Mouse (Mus musculus): ENCODE measurements around the gene Barx1. TPM values are rescaled to one million over a fixed set of nuclear protein-coding genes. Genes with fewer than 3 reads are reported as not detected.

The Barx1 gene
- total and polyA plus RNA-seq, 3 experiments, result not detected

GRCm38 (mm10) chr13:48691991-48692390, 29.2 kb downstream of the Barx1 start:
- DNase-seq (ENCODE audit: low read depth, low spot score), result no peak
- Histone ChIP-seq H3K79me2 (ENCODE audit: control insufficient read depth, insufficient read depth, low read length, poor library complexity) (no peaks in the 10 kb centered on the region), H3K4me3 (ENCODE audit: control insufficient read depth in 1 of 2, insufficient read depth in 1 of 2, low read depth in 2 of 2, low read length in 2 of 2) (no peak overlapping the region), H3K9ac (ENCODE audit: control insufficient read depth, low read depth, low read length, poor library complexity, severe bottlenecking) (no peak overlapping the region), H3K27me3 (ENCODE audit: control insufficient read depth in 1 of 2, insufficient read depth in 2 of 2, low read length in 2 of 2) (no peaks in the 10 kb centered on the region; a peak in 1 of 4 replicates), H3K9me3 (replicated peaks; ENCODE audit: insufficient read depth, low read length) (no peaks in the 10 kb centered on the region), H3K4me1 (ENCODE audit: control insufficient read depth in 1 of 2, insufficient read depth in 2 of 2, low read length in 2 of 2) (no peaks in the 10 kb centered on the region), H3K27ac (ENCODE audit: control insufficient read depth, low read depth, low read length) (no peak overlapping the region), H3K36me3 (ENCODE audit: control insufficient read depth in 1 of 2, insufficient read depth in 2 of 2, low read length in 2 of 2) (no peaks in the 10 kb centered on the region)
- TF ChIP-seq ZNF384 (IDR thresholded peaks at IDR 0.05; ENCODE audit: low read depth, low read length), result no peak

DNA sequence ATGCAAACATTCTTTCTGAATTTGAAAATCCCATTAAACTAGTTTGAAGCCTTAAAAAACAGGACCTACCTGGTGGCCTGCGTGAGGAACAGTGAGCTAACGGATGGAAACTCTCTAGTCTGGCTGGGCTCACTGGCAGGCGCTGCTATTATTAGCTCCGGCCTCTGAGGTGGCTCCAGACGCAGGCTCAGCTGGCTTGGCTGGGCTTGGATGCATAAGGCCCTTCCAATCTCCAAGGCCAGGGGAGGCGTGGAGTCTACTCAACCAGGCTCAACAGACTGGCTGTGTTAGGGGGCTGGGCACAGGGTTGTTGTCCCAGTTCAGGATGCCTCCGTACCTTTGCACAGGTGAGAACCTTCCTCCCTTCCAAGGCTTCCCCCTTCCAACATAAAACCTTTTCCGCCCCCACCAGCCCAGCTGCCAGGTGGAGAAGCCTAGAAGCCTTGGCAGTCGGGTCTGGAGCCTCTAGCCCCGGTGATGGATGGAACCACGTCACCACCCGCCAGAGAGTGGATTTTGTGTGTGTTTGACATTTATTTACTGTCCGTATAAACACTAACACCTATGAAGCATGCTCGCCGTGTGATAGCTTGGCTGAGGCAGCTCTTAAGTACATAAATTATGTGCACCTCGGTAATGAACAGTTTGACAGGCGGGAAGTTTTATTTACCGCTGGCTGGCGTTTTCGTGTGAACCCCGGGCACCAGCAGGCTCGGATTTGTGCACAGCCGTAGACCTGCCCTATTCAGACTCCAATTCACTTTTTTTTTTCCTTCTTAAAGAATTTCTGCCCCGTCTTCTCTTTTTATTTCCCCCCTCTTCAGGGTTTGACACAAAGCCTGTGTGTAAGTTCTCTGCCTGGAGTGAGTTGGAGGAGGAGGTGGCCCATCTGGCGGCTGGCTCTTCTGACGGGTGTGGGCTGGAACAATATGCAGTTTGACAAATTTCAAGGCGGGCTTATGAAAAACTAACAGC, 31.6 kb downstream of the Barx1 start:
- Histone ChIP-seq H3K36me3 (ENCODE audit: control insufficient read depth in 1 of 2, insufficient read depth in 2 of 2, low read length in 2 of 2) (no peaks in the 10 kb centered on the region), H3K9me3 (replicated peaks; ENCODE audit: insufficient read depth, low read length) (no peaks in the 10 kb centered on the region), H3K27ac (ENCODE audit: control insufficient read depth, low read depth, low read length) (no peak overlapping the region), H3K27me3 (ENCODE audit: control insufficient read depth in 1 of 2, insufficient read depth in 2 of 2, low read length in 2 of 2) (no peaks in the 10 kb centered on the region; a peak in 1 of 4 replicates), H3K4me3 (ENCODE audit: control insufficient read depth in 1 of 2, insufficient read depth in 1 of 2, low read depth in 2 of 2, low read length in 2 of 2) (no peak overlapping the region), H3K79me2 (ENCODE audit: control insufficient read depth, insufficient read depth, low read length, poor library complexity) (no peaks in the 10 kb centered on the region), H3K9ac (ENCODE audit: control insufficient read depth, low read depth, low read length, poor library complexity, severe bottlenecking) (no peak overlapping the region), H3K4me1 (ENCODE audit: control insufficient read depth in 1 of 2, insufficient read depth in 2 of 2, low read length in 2 of 2) (no peaks in the 10 kb centered on the region)
- no peak for DNase-seq (ENCODE audit: low read depth, low spot score)
- TF ChIP-seq POLR2AphosphoS5 (IDR thresholded peaks at IDR 0.05; ENCODE audit: borderline replicate concordance, low read depth, low read length) (no peak), MEF2A (IDR thresholded peaks at IDR 0.05; ENCODE audit: extremely low read depth, insufficient replicate concordance, low read depth, low read length, poor library complexity, severe bottlenecking) (no peak), MAX (IDR thresholded peaks at IDR 0.05; ENCODE audit: low read length) (no peak), NRF1 (IDR thresholded peaks at IDR 0.05; ENCODE audit: insufficient read depth, low read depth, low read length, poor library complexity, severe bottlenecking) (no peak), CTCF (IDR thresholded peaks at IDR 0.05 in 2 of 3, conservative IDR thresholded peaks at IDR 0.05 in 1 of 3; ENCODE audit: control insufficient read depth in 1 of 3, insufficient read depth in 1 of 3, low read depth in 2 of 3, low read length in 3 of 3, poor library complexity in 1 of 3, severe bottlenecking in 1 of 3) (no peak), NELFE (IDR thresholded peaks at IDR 0.05; ENCODE audit: low read depth, low read length) (no peak), RAD21 (IDR thresholded peaks at IDR 0.05; ENCODE audit: low read depth, low read length) (no peak), JUND (IDR thresholded peaks at IDR 0.05; ENCODE audit: low read depth, low read length) (no peak), CHD2 (IDR thresholded peaks at IDR 0.05; ENCODE audit: low read length) (no peak), SMC3 (IDR thresholded peaks at IDR 0.05; ENCODE audit: low read depth, low read length) (no peak), TBP (IDR thresholded peaks at IDR 0.05; ENCODE audit: low read depth, low read length) (no peak), USF2 (IDR thresholded peaks at IDR 0.05; ENCODE audit: borderline replicate concordance in 1 of 2, insufficient read depth in 1 of 2, low read depth in 1 of 2, low read length in 2 of 2) (no peak), POLR2AphosphoS2 (IDR thresholded peaks at IDR 0.05; ENCODE audit: low read length) (no peak), UBTF (IDR thresholded peaks at IDR 0.05; ENCODE audit: borderline replicate concordance, insufficient read depth, low read depth, low read length) (no peak), ZKSCAN1 (IDR thresholded peaks at IDR 0.05; ENCODE audit: low read depth, low read length) (no peak), EP300 (IDR thresholded peaks at IDR 0.05; ENCODE audit: low read depth in 1 of 2, low read length in 2 of 2) (no peak), HCFC1 (IDR thresholded peaks at IDR 0.05; ENCODE audit: low read depth, low read length) (no peak)

Measured in MEL (cell line).